Mouse (Mus musculus) MEL (cell line): ENCODE measurements at regions not wholly inside any gene's neighbourhood (a gene's known extent, or its start where the extent isn't known, plus 50 kb on each side); places are given as distances from the start of the nearest gene placed in this dataset.

ENCODE experiments used
- DNase-seq: peaks from one replicate; pipeline ENCODE4 v3.0.0; 2011; ENCODE audit warnings: low read depth, low spot score
- H3K27ac ChIP-seq: 2 replicates; pipeline ENCODE4 v1.5.1; 2012; ENCODE audit warnings: low read depth, mild to moderate bottlenecking, control low read depth, low read length, moderate library complexity; ENCODE audit not compliant: control insufficient read depth
- H3K27me3 ChIP-seq, 2 experiments: fragments of 150-350 bp in 1 of 2; sonication (generic) in 1 of 2; 2 replicates each; pipeline ENCODE4 v1.6.1; 2012; ENCODE audit warnings: low read length in 2 of 2, mild to moderate bottlenecking in 2 of 2, improper control_type of control experiment in 1 of 2, moderate library complexity in 1 of 2; ENCODE audit not compliant: insufficient read depth in 2 of 2, control insufficient read depth in 1 of 2
- H3K36me3 ChIP-seq, 2 experiments: 2 replicates each; pipeline ENCODE4 v1.6.1; 2012 to 2014; ENCODE audit warnings: low read length in 2 of 2, improper control_type of control experiment in 1 of 2, inconsistent platforms in 1 of 2, mild to moderate bottlenecking in 1 of 2; ENCODE audit not compliant: insufficient read depth in 2 of 2, control insufficient read depth in 1 of 2
- H3K4me1 ChIP-seq, 2 experiments: fragments of 150-350 bp in 1 of 2; sonication (generic) in 1 of 2; 2 replicates each; pipeline ENCODE4 v1.6.1; 2012; ENCODE audit warnings: low read length in 2 of 2, improper control_type of control experiment in 1 of 2, mild to moderate bottlenecking in 1 of 2; ENCODE audit not compliant: insufficient read depth in 2 of 2, control insufficient read depth in 1 of 2
- H3K4me3 ChIP-seq, 2 experiments: fragments of 150-350 bp in 1 of 2; sonication (generic) in 1 of 2; 2 replicates each; pipeline ENCODE4 v1.5.1; 2012; ENCODE audit warnings: low read depth in 2 of 2, low read length in 2 of 2, mild to moderate bottlenecking in 2 of 2, moderate library complexity in 2 of 2, control low read depth in 1 of 2, improper control_type of control experiment in 1 of 2; ENCODE audit not compliant: control insufficient read depth in 1 of 2, insufficient read depth in 1 of 2
- H3K79me2 ChIP-seq: 2 replicates; pipeline ENCODE4 v1.6.1; 2012; ENCODE audit warnings: mild to moderate bottlenecking, low read length, moderate library complexity; ENCODE audit not compliant: control insufficient read depth, poor library complexity, insufficient read depth
- H3K9ac ChIP-seq: 2 replicates; pipeline ENCODE4 v1.6.1; 2012; ENCODE audit warnings: low read depth, mild to moderate bottlenecking, control low read depth, low read length, moderate library complexity; ENCODE audit not compliant: control insufficient read depth, poor library complexity, severe bottlenecking
- H3K9me3 ChIP-seq: fragments of 150-350 bp; sonication (generic); replicated peaks from 2 replicates; pipeline ENCODE4 v1.6.1; 2012; ENCODE audit warnings: mild to moderate bottlenecking, low read length, improper control_type of control experiment, moderate library complexity; ENCODE audit not compliant: insufficient read depth
- E2F4 ChIP-seq: IDR thresholded peaks from 2 replicates; pipeline ENCODE4 v1.6.1; 2011; ENCODE audit warnings: low read depth, low read length, improper control_type of control experiment, borderline replicate concordance
- EP300 ChIP-seq, 2 experiments: IDR thresholded peaks; 2 replicates each; pipeline ENCODE4 v1.6.1; 2011; ENCODE audit warnings: improper control_type of control experiment in 2 of 2, low read length in 2 of 2, low read depth in 1 of 2, mild to moderate bottlenecking in 1 of 2
- GATA1 ChIP-seq: IDR thresholded peaks from 2 replicates; pipeline ENCODE4 v1.6.1; 2011; ENCODE audit warnings: low read depth, low read length, improper control_type of control experiment
- HCFC1 ChIP-seq: IDR thresholded peaks from 2 replicates; pipeline ENCODE4 v1.6.1; 2012; ENCODE audit warnings: low read depth, mild to moderate bottlenecking, inconsistent platforms, low read length, improper control_type of control experiment, moderate library complexity
- JUND ChIP-seq: IDR thresholded peaks from 2 replicates; pipeline ENCODE4 v1.6.1; 2011; ENCODE audit warnings: low read depth, mild to moderate bottlenecking, improper control_type of control experiment, low read length
- KAT2A ChIP-seq: conservative IDR thresholded peaks from 2 replicates; pipeline ENCODE4 v1.6.1; 2012; ENCODE audit warnings: low read depth, low read length, improper control_type of control experiment, inconsistent platforms
- MAFK ChIP-seq: IDR thresholded peaks from 2 replicates; pipeline ENCODE4 v1.6.1; 2011; ENCODE audit warnings: low read depth, mild to moderate bottlenecking, low read length, improper control_type of control experiment, borderline replicate concordance
- MAZ ChIP-seq: IDR thresholded peaks from 2 replicates; pipeline ENCODE4 v1.6.1; 2012; ENCODE audit warnings: low read depth, mild to moderate bottlenecking, inconsistent platforms, low read length, improper control_type of control experiment
- MEF2A ChIP-seq: IDR thresholded peaks from 2 replicates; pipeline ENCODE4 v1.6.1; 2014; ENCODE audit warnings: low read depth, mild to moderate bottlenecking, inconsistent platforms, low read length, improper control_type of control experiment; ENCODE audit not compliant: poor library complexity, insufficient replicate concordance, severe bottlenecking; ENCODE audit errors: extremely low read depth
- NELFE ChIP-seq: IDR thresholded peaks from 2 replicates; pipeline ENCODE4 v1.6.1; 2011; ENCODE audit warnings: low read depth, low read length, improper control_type of control experiment
- NRF1 ChIP-seq: IDR thresholded peaks from 2 replicates; pipeline ENCODE4 v1.6.1; 2014; ENCODE audit warnings: low read depth, mild to moderate bottlenecking, inconsistent platforms, low read length, improper control_type of control experiment, moderate library complexity; ENCODE audit not compliant: poor library complexity, insufficient read depth, severe bottlenecking
- POLR2AphosphoS5 ChIP-seq: IDR thresholded peaks from 2 replicates; pipeline ENCODE4 v1.6.1; 2012; ENCODE audit warnings: low read depth, borderline replicate concordance, mild to moderate bottlenecking, inconsistent platforms, low read length, moderate library complexity, mixed read lengths
- RAD21 ChIP-seq: IDR thresholded peaks from 2 replicates; pipeline ENCODE4 v1.6.1; 2011; ENCODE audit warnings: mild to moderate bottlenecking, low read depth, low read length, improper control_type of control experiment
- SIN3A ChIP-seq: IDR thresholded peaks from 2 replicates; pipeline ENCODE4 v1.6.1; 2012; ENCODE audit warnings: low read length, improper control_type of control experiment, inconsistent platforms
- SMC3 ChIP-seq: IDR thresholded peaks from 2 replicates; pipeline ENCODE4 v1.6.1; 2011; ENCODE audit warnings: low read depth, low read length, improper control_type of control experiment
- TAL1 ChIP-seq: IDR thresholded peaks from 2 replicates; pipeline ENCODE4 v1.6.1; 2012; ENCODE audit warnings: mild to moderate bottlenecking, inconsistent platforms, low read length, moderate library complexity, mixed read lengths
- TBP ChIP-seq: IDR thresholded peaks from 2 replicates; pipeline ENCODE4 v1.8.0; 2011; ENCODE audit warnings: low read depth, low read length, improper control_type of control experiment
- TCF12 ChIP-seq: IDR thresholded peaks from 2 replicates; pipeline ENCODE4 v1.6.1; 2014; ENCODE audit warnings: low read depth, mild to moderate bottlenecking, inconsistent platforms, low read length, improper control_type of control experiment, moderate library complexity
- USF1 ChIP-seq: IDR thresholded peaks from 2 replicates; pipeline ENCODE4 v1.6.1; 2014; ENCODE audit warnings: low read depth, mild to moderate bottlenecking, inconsistent platforms, low read length, improper control_type of control experiment, moderate library complexity
- ZC3H11A ChIP-seq: IDR thresholded peaks from 2 replicates; pipeline ENCODE4 v1.6.1; 2012; ENCODE audit warnings: low read depth, mild to moderate bottlenecking, inconsistent platforms, low read length, improper control_type of control experiment
- ZNF384 ChIP-seq: IDR thresholded peaks from 2 replicates; pipeline ENCODE4 v1.6.1; 2012; ENCODE audit warnings: low read depth, mild to moderate bottlenecking, inconsistent platforms, low read length, improper control_type of control experiment

- no peaks in the 10 kb centered on the region for H3K36me3 ChIP-seq
- no peak for DNase-seq
- H3K27ac ChIP-seq: no peak overlapping the region
- H3K27me3 ChIP-seq: no peaks in the 10 kb centered on the region; a peak in 1 of 4 replicates
- H3K79me2 ChIP-seq: no peaks in the 10 kb centered on the region
- no peaks in the 10 kb centered on the region for H3K9me3 ChIP-seq
- H3K4me3 ChIP-seq: no peak overlapping the region
- TF ChIP-seq EP300 (IDR thresholded peaks at IDR 0.05; ENCODE audit: low read depth in 1 of 2, low read length in 2 of 2) (no peak), NRF1 (no peak), TAL1 (no peak), TCF12 (no peak), MAFK (no peak), NELFE (no peak), E2F4 (no peak), KAT2A (no peak), POLR2AphosphoS5 (no peak), SMC3 (no peak), MEF2A (no peak), GATA1 (no peak), MAZ (no peak), RAD21 (no peak), ZNF384 (no peak), TBP (no peak), JUND (no peak), ZC3H11A (no peak), HCFC1 (no peak), USF1 (no peak)
- TF ChIP-seq, all 39 proteins: peak for 0
- no peaks in the 10 kb centered on the region for H3K4me1 ChIP-seq
- no peak overlapping the region for H3K9ac ChIP-seq
These were observed 88.9 kb downstream of the Hs1bp3 start for GRCm38 (mm10) chr12:8402084-8402483.

GRCm38 (mm10) chr12:8401376-8401775, 88.1 kb downstream of the Hs1bp3 start:
- Histone ChIP-seq H3K4me1 (no peaks in the 10 kb centered on the region), H3K27ac (no peak overlapping the region), H3K4me3 (no peak overlapping the region), H3K27me3 (no peaks in the 10 kb centered on the region; a peak in 1 of 4 replicates), H3K9ac (no peak overlapping the region), H3K79me2 (no peaks in the 10 kb centered on the region), H3K36me3 (no peaks in the 10 kb centered on the region), H3K9me3 (no peaks in the 10 kb centered on the region)
- DNase-seq: no peak
- TF ChIP-seq SIN3A: no peak
